Comparison of ENCODE assay signal across 9 mouse cellular contexts in the genomic region with DNA sequence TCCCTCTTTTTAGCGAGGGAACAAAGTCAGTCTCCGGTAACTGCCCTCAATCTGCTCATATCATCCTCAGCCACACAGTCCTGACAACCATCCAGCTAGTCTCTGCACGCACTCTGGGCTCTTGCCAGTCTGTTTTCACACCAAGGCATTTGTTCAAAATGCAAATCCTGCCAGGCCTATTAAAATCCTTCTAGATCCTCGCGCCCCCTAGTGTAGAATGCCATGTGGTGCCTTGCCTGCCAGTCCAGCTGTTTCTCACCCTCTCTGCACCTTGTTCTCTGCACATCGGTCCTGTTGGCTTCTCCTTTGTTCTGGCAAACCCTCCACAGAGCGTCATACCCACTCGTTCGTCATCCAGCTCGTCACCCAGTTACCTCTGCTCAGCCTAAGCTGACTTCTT. TPM values are rescaled to one million over a fixed set of nuclear protein-coding genes. Genes with fewer than 3 reads are reported as not detected.
A peak's percentile ranks its signal among the peaks of the same experiment; 100 is the strongest.
DNase-seq lines count a peak whose midpoint lies in the region; ATAC-seq and TF ChIP-seq lines count a peak whose summit lies in the region.
"Had no signal": no experiment of that assay in that cellular context is flagged by ENCODE, and none has a peak within 500 bp of the region (broad histone marks: within the 10 kb centered on the region; RNA-seq: fewer than 3 reads in every experiment).

No protein-coding gene starts in this region.

- H3K4me2 ChIP-seq in limb, embryonic 14.5 days (replicated peaks; ENCODE audit: low read depth, low read length, severe bottlenecking): no peak overlapping the region
- no peak overlapping the region for H3K4me2 ChIP-seq in midbrain, postnatal 0 days (ENCODE audit: low read depth, low read length, poor library complexity, severe bottlenecking)

- DNase-seq in A20 (ENCODE audit: low read depth, low spot score): peak; percentile 83
- peak; percentile 54 for DNase-seq in Muller cell, postnatal 12 days (ENCODE audit: inconsistent ontology term)
- DNase-seq in cerebellum, postnatal 10 days: peak; percentile 93 to 95
- DNase-seq in frontal cortex, postnatal 36 days (ENCODE audit: low spot score in 2 of 2): peak; percentile 78 to 89
- peak; percentile 58 to 72 for DNase-seq in kidney, adult 8-10 months
- DNase-seq in limb, embryonic 14.5 days (ENCODE audit: low spot score): peak; percentile 54
- DNase-seq in midbrain, postnatal 0 days (ENCODE audit: low spot score): peak; percentile 78
- DNase-seq in thymus, postnatal 0 days (ENCODE audit: low spot score): peak; percentile 43

- H3K4me1 ChIP-seq in limb, embryonic 14.5 days (ENCODE audit: control insufficient read depth, insufficient read depth, low read length): no peaks in the 10 kb centered on the region
- no peaks in the 10 kb centered on the region for H3K4me1 ChIP-seq in midbrain, postnatal 0 days (ENCODE audit: insufficient read depth, low read length)

- H3K4me3 ChIP-seq in limb, embryonic 14.5 days (replicated peaks; ENCODE audit: low read length): no peak overlapping the region
- H3K4me3 ChIP-seq in midbrain, postnatal 0 days (ENCODE audit: low read depth, low read length): no peak overlapping the region

- no peak for TF ChIP-seq POLR2A in limb, embryonic 14.5 days (IDR thresholded peaks at IDR 0.05; ENCODE audit: borderline replicate concordance, extremely low read depth, insufficient read depth, insufficient read length)

- 30% methylated on average over 10 of the region's 10 CpGs for WGBS in limb, embryonic 14.5 days
- WGBS in midbrain, postnatal 0 days: 29% methylated on average over 10 of the region's 10 CpGs

- ATAC-seq in limb, embryonic 14.5 days (ENCODE audit: low FRiP score, low read depth): no peak
- ATAC-seq in midbrain, postnatal 0 days (ENCODE audit: low FRiP score): 0 out of 2 replicates have a peak, but pooled peaks have one; percentile 29

- TF ChIP-seq CTCF in midbrain, postnatal 0 days (IDR thresholded peaks at IDR 0.05): peak; percentile 66

- H3K27me3 ChIP-seq in limb, embryonic 14.5 days (ENCODE audit: control insufficient read depth, insufficient read depth, low read length): no peaks in the 10 kb centered on the region
- H3K27me3 ChIP-seq in midbrain, postnatal 0 days (ENCODE audit: insufficient read depth, low read length): no peaks in the 10 kb centered on the region

- no peak overlapping the region for H3K9ac ChIP-seq in limb, embryonic 14.5 days (ENCODE audit: low read depth, low read length, severe bottlenecking)
- no peak overlapping the region for H3K9ac ChIP-seq in midbrain, postnatal 0 days (replicated peaks; ENCODE audit: low read length, poor library complexity, severe bottlenecking)

- H3K27ac ChIP-seq in limb, embryonic 14.5 days (replicated peaks; ENCODE audit: low read depth, low read length): no peak overlapping the region
- H3K27ac ChIP-seq in midbrain, postnatal 0 days (ENCODE audit: low read depth, low read length): no peak overlapping the region

- H3K9me3 ChIP-seq in limb, embryonic 14.5 days (ENCODE audit: control insufficient read depth, low read length): no peaks in the 10 kb centered on the region
- no peaks in the 10 kb centered on the region for H3K9me3 ChIP-seq in midbrain, postnatal 0 days (ENCODE audit: low read length)

- no peaks in the 10 kb centered on the region for H3K36me3 ChIP-seq in limb, embryonic 14.5 days (ENCODE audit: control insufficient read depth, insufficient read depth, low read length)
- no peaks in the 10 kb centered on the region for H3K36me3 ChIP-seq in midbrain, postnatal 0 days (ENCODE audit: insufficient read depth, low read length)

RNA-seq across cellular contexts. Expression of gene Mindy4b-ps, which starts 36.2 kb away (rescaled TPM):
- polyA plus RNA-seq in limb, embryonic 14.5 days (2012; rRNA removed): 0.04 and 0.13 TPM in 2 replicates
- polyA plus RNA-seq in limb, embryonic 14.5 days (2014; fragmentation: Nextera tagmentation; extraction: Ambion mirVana): not detected in 2 replicates
- 0.24 TPM in 1 of 2 replicates, not detected in the other for total RNA-seq in midbrain, postnatal 0 days (2014; rRNA removed)
- 0.11 and 0.52 TPM in 2 replicates for polyA plus RNA-seq in midbrain, postnatal 0 days (2015; fragmentation: Nextera tagmentation; extraction: Ambion mirVana)
- polyA plus RNA-seq in thymus, postnatal 0 days (2015; fragmentation: Nextera tagmentation; extraction: Ambion mirVana): not detected in 2 replicates
- total RNA-seq: gastrocnemius, postnatal 4 days had no signal

Comparison
In these comparisons a context has a peak if more than half of its experiments do, and no peak if none do; other contexts are left out.
1. DNase-seq: peak in every context shown above with its lines; median percentile 94 in cerebellum, postnatal 10 days; 84 in frontal cortex, postnatal 36 days; 83 in A20; 78 in midbrain, postnatal 0 days; 65 in kidney, adult 8-10 months; 54 in Muller cell, postnatal 12 days; 54 in limb, embryonic 14.5 days; 43 in thymus, postnatal 0 days.